Mouse (Mus musculus) myocyte (in vitro differentiated cells): Measurements from ENCODE around the gene Wrap73. TPM values are rescaled to one million over a fixed set of nuclear protein-coding genes. Genes with fewer than 3 reads are reported as not detected.

Experiments used
- H3K27me3 ChIP-seq: one replicate; pipeline ENCODE4 v1.6.1; 2011; ENCODE audit not compliant: control insufficient read depth, insufficient read depth, insufficient read length
- H3K36me3 ChIP-seq: one replicate; pipeline ENCODE4 v1.6.1; 2011; ENCODE audit not compliant: control insufficient read depth, insufficient read depth
- H3K4me2 ChIP-seq: one replicate; pipeline ENCODE4 v1.6.1; 2011; ENCODE audit warnings: low read depth, control low read depth
- H3K4me3 ChIP-seq: one replicate; pipeline ENCODE4 v1.5.1; 2011; ENCODE audit warnings: mild to moderate bottlenecking, control low read depth, moderate library complexity
- H3K79me2 ChIP-seq: one replicate; pipeline ENCODE4 v1.6.1; 2011; ENCODE audit not compliant: control insufficient read depth, insufficient read depth
- H3ac ChIP-seq: one replicate; pipeline ENCODE4 v1.6.1; 2011; ENCODE audit not compliant: control insufficient read depth, insufficient read length
- CEBPB ChIP-seq: IDR thresholded peaks from 2 replicates; pipeline ENCODE4 v1.6.1; 2011; ENCODE audit warnings: mild to moderate bottlenecking, moderate library complexity; ENCODE audit not compliant: poor library complexity, insufficient read depth, severe bottlenecking
- E2F4 ChIP-seq: IDR thresholded peaks from one replicate; pipeline ENCODE4 v1.6.1; 2011; ENCODE audit warnings: mild to moderate bottlenecking, control low read depth, moderate library complexity; ENCODE audit not compliant: insufficient read depth
- MAX ChIP-seq: IDR thresholded peaks from one replicate; pipeline ENCODE4 v1.6.1; 2011; ENCODE audit warnings: low read depth, mild to moderate bottlenecking, control low read depth
- MYOD1 ChIP-seq, 3 experiments: IDR thresholded peaks; one replicate each; pipeline ENCODE4 v1.6.1; 2011; ENCODE audit warnings: control low read depth in 2 of 3, low read depth in 2 of 3, mild to moderate bottlenecking in 2 of 3, moderate library complexity in 1 of 3; ENCODE audit not compliant: insufficient read length in 2 of 3, control insufficient read depth in 1 of 3
- MYOG ChIP-seq, 3 experiments: IDR thresholded peaks; one replicate each; pipeline ENCODE4 v1.6.1; 2011; ENCODE audit warnings: control low read depth in 2 of 3, low read depth in 2 of 3, mild to moderate bottlenecking in 2 of 3; ENCODE audit not compliant: insufficient read length in 2 of 3, control insufficient read depth in 1 of 3, insufficient read depth in 1 of 3
- POLR2A ChIP-seq: IDR thresholded peaks from one replicate; pipeline ENCODE4 v1.6.1; 2011; ENCODE audit warnings: low read depth, mild to moderate bottlenecking, control low read depth, moderate library complexity; ENCODE audit not compliant: insufficient read length
- POLR2AphosphoS2 ChIP-seq: IDR thresholded peaks from one replicate; pipeline ENCODE4 v1.6.1; 2011; ENCODE audit warnings: low read depth, control low read depth; ENCODE audit not compliant: insufficient read length
- REST ChIP-seq: IDR thresholded peaks from one replicate; pipeline ENCODE4 v1.6.1; 2011; ENCODE audit warnings: mild to moderate bottlenecking, control low read depth, moderate library complexity; ENCODE audit not compliant: insufficient read depth, insufficient read length
- SRF ChIP-seq: IDR thresholded peaks from one replicate; pipeline ENCODE4 v1.6.1; 2011; ENCODE audit warnings: low read depth; ENCODE audit not compliant: control insufficient read depth, insufficient read length
- TCF12 ChIP-seq: IDR thresholded peaks from one replicate; pipeline ENCODE4 v1.6.1; 2011; ENCODE audit warnings: mild to moderate bottlenecking, control low read depth; ENCODE audit not compliant: poor library complexity, insufficient read depth, severe bottlenecking
- TCF3 ChIP-seq: IDR thresholded peaks from one replicate; pipeline ENCODE4 v1.6.1; 2011; ENCODE audit warnings: low read depth, control low read depth; ENCODE audit not compliant: insufficient read length
- USF1 ChIP-seq: IDR thresholded peaks from one replicate; pipeline ENCODE4 v1.6.1; 2011; ENCODE audit warnings: low read depth, mild to moderate bottlenecking, control low read depth, moderate library complexity
- polyA plus RNA-seq: library from polyadenylated mRNA; unstranded; fragments of >200 nt; fragmentation: generic; extraction: Trizol; gene quantifications from one replicate; pipeline ENCODE4 v1.2.1, GENCODE M21; 2012; ENCODE audit warnings: missing spikeins

Gene Wrap73
- polyA plus RNA-seq, 1 experiment = 23.8 TPM

- TF ChIP-seq MYOG (IDR thresholded peaks at IDR 0.05; ENCODE audit: control insufficient read depth in 1 of 3, insufficient read depth in 1 of 3, insufficient read length in 2 of 3, low read depth in 2 of 3) (peak in 1 of 3 experiments; percentile 17), SRF (no peak), POLR2AphosphoS2 (peak; percentile 97), MYOD1 (IDR thresholded peaks at IDR 0.05; ENCODE audit: control insufficient read depth in 1 of 3, insufficient read length in 2 of 3, low read depth in 2 of 3) (peak in 1 of 3 experiments; percentile 44), E2F4 (no peak), POLR2A (peak; percentile 99), TCF3 (peak; percentile 31), MAX (no peak)
- no peaks in the 10 kb centered on the region for H3K79me2 ChIP-seq
- H3K36me3 ChIP-seq = no peaks in the 10 kb centered on the region
- H3K4me2 ChIP-seq = peak within 1 kb of the TSS; percentile 88
- H3K27me3 ChIP-seq = no peaks in the 10 kb centered on the region
- peak within 1 kb of the TSS; percentile 81 for H3ac ChIP-seq
- H3K4me3 ChIP-seq = peak within 1 kb of the TSS; percentile 76
Measured at GRCm38 (mm10) chr4:154160538-154161390, 18.6 kb downstream of the Wrap73 start, which contains the start of gene Tprgl. Gene Tprgl, minus strand, starts transcription at chr4:154160666.

- no peaks in the 10 kb centered on the region for H3K27me3 ChIP-seq
- H3K4me3 ChIP-seq = no peak overlapping the region
- no peak overlapping the region for H3K4me2 ChIP-seq
- TF ChIP-seq MYOG (IDR thresholded peaks at IDR 0.05; ENCODE audit: control insufficient read depth in 1 of 3, insufficient read depth in 1 of 3, insufficient read length in 2 of 3, low read depth in 2 of 3) (no peak), SRF (no peak), POLR2AphosphoS2 (no peak), USF1 (no peak), MAX (no peak), E2F4 (no peak), REST (no peak), TCF3 (no peak), CEBPB (no peak), MYOD1 (IDR thresholded peaks at IDR 0.05; ENCODE audit: control insufficient read depth in 1 of 3, insufficient read length in 2 of 3, low read depth in 2 of 3) (no peak), POLR2A (no peak), TCF12 (no peak)
- no peaks in the 10 kb centered on the region for H3K36me3 ChIP-seq
- H3ac ChIP-seq = no peak overlapping the region
- no peaks in the 10 kb centered on the region for H3K79me2 ChIP-seq
Measured at GRCm38 (mm10) chr4:154163296-154163695, 21.1 kb downstream of the Wrap73 start.

- Histone ChIP-seq H3K4me3 (no peak overlapping the region), H3K4me2 (no peak overlapping the region), H3ac (no peak overlapping the region), H3K79me2 (no peaks in the 10 kb centered on the region), H3K27me3 (peaks cover 32% of the 10 kb centered on the region), H3K36me3 (no peaks in the 10 kb centered on the region)
- no peak for TF ChIP-seq MAX
- no peak for TF ChIP-seq REST
- no peak for TF ChIP-seq TCF3
- TF ChIP-seq SRF = no peak
- TF ChIP-seq E2F4 = no peak
- TF ChIP-seq MYOG (IDR thresholded peaks at IDR 0.05; ENCODE audit: control insufficient read depth in 1 of 3, insufficient read depth in 1 of 3, insufficient read length in 2 of 3, low read depth in 2 of 3) = no peak
- no peak for TF ChIP-seq POLR2A
- TF ChIP-seq CEBPB = no peak
- TF ChIP-seq TCF12 = no peak
- no peak for TF ChIP-seq POLR2AphosphoS2
- TF ChIP-seq MYOD1 (IDR thresholded peaks at IDR 0.05; ENCODE audit: control insufficient read depth in 1 of 3, insufficient read length in 2 of 3, low read depth in 2 of 3) = no peak
- no peak for TF ChIP-seq USF1
Measured at GRCm38 (mm10) chr4:154167053-154167452, 24.9 kb downstream of the Wrap73 start.

- no peaks in the 10 kb centered on the region for H3K36me3 ChIP-seq
- no peak for TF ChIP-seq POLR2A
- peaks cover 45% of the 10 kb centered on the region for H3K27me3 ChIP-seq
- no peak overlapping the region for H3ac ChIP-seq
- H3K4me3 ChIP-seq = no peak overlapping the region
- no peak overlapping the region for H3K4me2 ChIP-seq
- H3K79me2 ChIP-seq = no peaks in the 10 kb centered on the region
Measured at GRCm38 (mm10) chr4:154170021-154170420, 27.8 kb downstream of the Wrap73 start.

GRCm38 (mm10) chr4:154170506-154171150, 28.5 kb downstream of the Wrap73 start, which contains the start of gene Megf6:
Gene Megf6, plus strand, starts transcription at chr4:154170730.
- no peaks in the 10 kb centered on the region for H3K79me2 ChIP-seq
- no peak for TF ChIP-seq MYOG (IDR thresholded peaks at IDR 0.05; ENCODE audit: control insufficient read depth in 1 of 3, insufficient read depth in 1 of 3, insufficient read length in 2 of 3, low read depth in 2 of 3)
- no peak for TF ChIP-seq MAX
- TF ChIP-seq TCF3 = no peak
- TF ChIP-seq MYOD1 (IDR thresholded peaks at IDR 0.05; ENCODE audit: control insufficient read depth in 1 of 3, insufficient read length in 2 of 3, low read depth in 2 of 3) = no peak
- no peak for TF ChIP-seq E2F4
- TF ChIP-seq REST = no peak
- TF ChIP-seq USF1 = no peak
- TF ChIP-seq POLR2A = no peak
- TF ChIP-seq CEBPB = no peak
- no peak for TF ChIP-seq SRF
- no peak for TF ChIP-seq POLR2AphosphoS2
- TF ChIP-seq TCF12 = no peak
- no peaks in the 10 kb centered on the region for H3K36me3 ChIP-seq
- H3ac ChIP-seq = no peak within 1 kb of the TSS
- no peak within 1 kb of the TSS for H3K4me3 ChIP-seq
- no peak within 1 kb of the TSS for H3K4me2 ChIP-seq
- peaks cover 45% of the 10 kb centered on the region for H3K27me3 ChIP-seq
